Mouse (Mus musculus) C2C12 (cell line): Measurements from ENCODE around the gene Fbxo46.
A peak's percentile ranks its signal among the peaks of the same experiment; 100 is the strongest.

Source experiments
- CEBPB ChIP-seq: IDR thresholded peaks from one replicate; pipeline ENCODE4 v1.6.1; 2011; ENCODE audit warnings: low read depth, mild to moderate bottlenecking, control low read depth, moderate library complexity
- CTCF ChIP-seq: IDR thresholded peaks from one replicate; pipeline ENCODE4 v1.5.1; 2011; ENCODE audit not compliant: control insufficient read depth, insufficient read depth, insufficient read length
- FOSL1 ChIP-seq: IDR thresholded peaks from one replicate; pipeline ENCODE4 v1.8.0; 2011; ENCODE audit warnings: mild to moderate bottlenecking, low read length; ENCODE audit not compliant: poor library complexity, insufficient read depth, severe bottlenecking
- MAX ChIP-seq: IDR thresholded peaks from one replicate; pipeline ENCODE4 v1.6.1; 2011; ENCODE audit warnings: mild to moderate bottlenecking, control low read depth
- MYOD1 ChIP-seq: IDR thresholded peaks from one replicate; pipeline ENCODE4 v1.6.1; 2011; ENCODE audit warnings: low read depth; ENCODE audit not compliant: control insufficient read depth, insufficient read length
- MYOG ChIP-seq: IDR thresholded peaks from one replicate; pipeline ENCODE4 v1.6.1; 2011; ENCODE audit not compliant: control insufficient read depth, insufficient read length; ENCODE audit errors: extremely low read depth
- USF1 ChIP-seq: IDR thresholded peaks from one replicate; pipeline ENCODE4 v1.6.1; 2011; ENCODE audit warnings: low read depth, mild to moderate bottlenecking, control low read depth, moderate library complexity

- TF ChIP-seq CTCF (no peak), USF1 (no peak), MAX (no peak), MYOG (no peak), CEBPB (no peak), FOSL1 (peak; percentile 37), MYOD1 (peak; percentile 99)
Measured at GRCm38 (mm10) chr7:19084277-19084771, 35.3 kb upstream of the Fbxo46 start.
